Mouse (Mus musculus): Measurements from ENCODE around the gene Galnt10. TPM values are rescaled to one million over a fixed set of nuclear protein-coding genes. Genes with fewer than 3 reads are reported as not detected.

Galnt10 gene
- polyA plus RNA-seq, 1 experiment from 2014 or later: 31.4 TPM

- WGBS: 3% methylated on average over 53 of the region's 53 CpGs
- no peak for ATAC-seq (ENCODE audit: insufficient number of reproducible peaks, insufficient read depth, low FRiP score, low TSS enrichment, low read depth)
- Histone ChIP-seq H3K9ac (replicated peaks) (peak overlapping the region; percentile 44; the same call in 1 of the 2 replicates), H3K27ac (no peak overlapping the region), H3K4me2 (peak overlapping the region; percentile 69), H3K9me3 (no peaks in the 10 kb centered on the region), H3K27me3 (peaks cover 78% of the 10 kb centered on the region), H3K36me3 (no peaks in the 10 kb centered on the region), H3K4me1 (replicated peaks) (peaks cover 76% of the 10 kb centered on the region), H3K4me3 (replicated peaks) (peak overlapping the region; percentile 39)
Observed at GRCm38 (mm10) chr11:57828955-57829870, 184.0 kb downstream of the Galnt10 start.

GRCm38 (mm10) chr11:57829871-57830775, 184.9 kb downstream of the Galnt10 start:
- H3K9me3 ChIP-seq: no peaks in the 10 kb centered on the region
- H3K4me3 ChIP-seq (replicated peaks): peak overlapping the region; percentile 39
- peaks cover 86% of the 10 kb centered on the region for H3K27me3 ChIP-seq
- H3K36me3 ChIP-seq: no peaks in the 10 kb centered on the region
- H3K27ac ChIP-seq: no peak overlapping the region
- no peak for ATAC-seq (ENCODE audit: insufficient number of reproducible peaks, insufficient read depth, low FRiP score, low TSS enrichment, low read depth)
- peak overlapping the region; percentile 69 for H3K4me2 ChIP-seq
- 19% methylated on average over 17 of the region's 17 CpGs for WGBS
- H3K4me1 ChIP-seq (replicated peaks): peaks cover 70% of the 10 kb centered on the region
- H3K9ac ChIP-seq (replicated peaks): peak overlapping the region; percentile 44; the same call in 1 of the 2 replicates

DNA sequence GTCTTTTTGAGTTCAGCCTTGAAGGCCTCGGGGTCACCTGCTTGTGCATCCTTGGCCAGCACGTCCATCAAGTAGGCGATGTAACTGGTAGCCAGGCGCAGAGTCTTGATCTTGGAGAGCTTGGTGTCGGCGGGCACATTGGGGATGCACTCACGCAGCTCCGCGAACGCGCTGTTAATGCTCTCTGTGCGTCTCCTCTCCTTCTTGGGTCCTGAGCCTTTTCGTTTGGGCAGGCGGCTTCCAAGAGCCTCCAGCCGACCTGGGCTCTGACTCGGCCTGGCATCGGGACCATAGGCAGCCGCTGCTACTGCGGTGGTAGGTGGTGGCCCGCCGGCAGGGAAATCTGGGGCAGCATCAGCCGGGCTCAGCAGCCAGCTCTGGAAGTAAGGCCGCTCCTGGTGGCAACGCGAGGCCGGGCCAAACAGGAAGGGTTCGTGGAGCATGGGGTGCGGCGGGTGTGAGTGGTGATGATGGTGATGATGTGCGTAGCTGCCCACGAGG, 186.1 kb downstream of the Galnt10 start:
- H3K4me3 ChIP-seq (replicated peaks): peak overlapping the region; percentile 39
- peaks cover 68% of the 10 kb centered on the region for H3K4me1 ChIP-seq (replicated peaks)
- ATAC-seq (ENCODE audit: insufficient number of reproducible peaks, insufficient read depth, low FRiP score, low TSS enrichment, low read depth): no peak
- H3K27ac ChIP-seq: no peak overlapping the region
- H3K27me3 ChIP-seq: peaks cover 95% of the 10 kb centered on the region
- no peaks in the 10 kb centered on the region for H3K36me3 ChIP-seq
- peak overlapping the region; percentile 69 for H3K4me2 ChIP-seq
- WGBS: 3% methylated on average over 31 of the region's 31 CpGs
- no peaks in the 10 kb centered on the region for H3K9me3 ChIP-seq
- peak overlapping the region; percentile 47 for H3K9ac ChIP-seq (replicated peaks)

GRCm38 (mm10) chr11:57831861-57832260, 186.6 kb downstream of the Galnt10 start:
- no peak for ATAC-seq (ENCODE audit: insufficient number of reproducible peaks, insufficient read depth, low FRiP score, low TSS enrichment, low read depth)
- Histone ChIP-seq H3K9me3 (no peaks in the 10 kb centered on the region), H3K27me3 (peaks cover 96% of the 10 kb centered on the region), H3K27ac (no peak overlapping the region), H3K4me1 (replicated peaks) (peaks cover 72% of the 10 kb centered on the region), H3K4me3 (replicated peaks) (peak overlapping the region; percentile 39), H3K4me2 (peak overlapping the region; percentile 69), H3K9ac (replicated peaks) (no peak overlapping the region), H3K36me3 (no peaks in the 10 kb centered on the region)
- WGBS: 6% methylated on average over 16 of the region's 16 CpGs

GRCm38 (mm10) chr11:57832552-57833201, 187.4 kb downstream of the Galnt10 start, which contains the start of gene Hand1:
TSS of gene Hand1 (minus strand) at chr11:57832818.
- Histone ChIP-seq H3K36me3 (no peaks in the 10 kb centered on the region), H3K9me3 (no peaks in the 10 kb centered on the region), H3K4me1 (replicated peaks) (peaks cover 73% of the 10 kb centered on the region), H3K27me3 (peaks cover 96% of the 10 kb centered on the region), H3K4me3 (replicated peaks) (peak within 1 kb of the TSS; percentile 39), H3K4me2 (peak within 1 kb of the TSS; percentile 69), H3K27ac (no peak within 1 kb of the TSS), H3K9ac (replicated peaks) (no peak within 1 kb of the TSS)
- ATAC-seq (ENCODE audit: insufficient number of reproducible peaks, insufficient read depth, low FRiP score, low TSS enrichment, low read depth): no peak
- WGBS: 4% methylated on average over 23 of the region's 23 CpGs

GRCm38 (mm10) chr11:57833296-57833977, 188.2 kb downstream of the Galnt10 start:
- peak overlapping the region; percentile 69 for H3K4me2 ChIP-seq
- H3K4me3 ChIP-seq (replicated peaks): peak overlapping the region; percentile 13; the same call in 1 of the 2 replicates
- H3K27ac ChIP-seq: no peak overlapping the region
- H3K4me1 ChIP-seq (replicated peaks): peaks cover 73% of the 10 kb centered on the region
- no peak for ATAC-seq (ENCODE audit: insufficient number of reproducible peaks, insufficient read depth, low FRiP score, low TSS enrichment, low read depth)
- peaks cover 97% of the 10 kb centered on the region for H3K27me3 ChIP-seq
- 3% methylated on average over 30 of the region's 30 CpGs for WGBS
- H3K9ac ChIP-seq (replicated peaks): no peak overlapping the region
- no peaks in the 10 kb centered on the region for H3K36me3 ChIP-seq
- H3K9me3 ChIP-seq: no peaks in the 10 kb centered on the region

- H3K4me3 ChIP-seq (replicated peaks): 0 out of 2 replicates have a peak overlapping the region, but pooled peaks have one; percentile 13
- 21% methylated on average over 6 of the region's 6 CpGs for WGBS
- H3K4me1 ChIP-seq (replicated peaks): peaks cover 68% of the 10 kb centered on the region
- peak overlapping the region; percentile 69 for H3K4me2 ChIP-seq
- H3K27me3 ChIP-seq: peaks cover 98% of the 10 kb centered on the region
- no peaks in the 10 kb centered on the region for H3K36me3 ChIP-seq
- no peak for ATAC-seq (ENCODE audit: insufficient number of reproducible peaks, insufficient read depth, low FRiP score, low TSS enrichment, low read depth)
- no peak overlapping the region for H3K27ac ChIP-seq
- no peak overlapping the region for H3K9ac ChIP-seq (replicated peaks)
- no peaks in the 10 kb centered on the region for H3K9me3 ChIP-seq
Observed at GRCm38 (mm10) chr11:57834031-57834430, 188.8 kb downstream of the Galnt10 start.

DNA sequence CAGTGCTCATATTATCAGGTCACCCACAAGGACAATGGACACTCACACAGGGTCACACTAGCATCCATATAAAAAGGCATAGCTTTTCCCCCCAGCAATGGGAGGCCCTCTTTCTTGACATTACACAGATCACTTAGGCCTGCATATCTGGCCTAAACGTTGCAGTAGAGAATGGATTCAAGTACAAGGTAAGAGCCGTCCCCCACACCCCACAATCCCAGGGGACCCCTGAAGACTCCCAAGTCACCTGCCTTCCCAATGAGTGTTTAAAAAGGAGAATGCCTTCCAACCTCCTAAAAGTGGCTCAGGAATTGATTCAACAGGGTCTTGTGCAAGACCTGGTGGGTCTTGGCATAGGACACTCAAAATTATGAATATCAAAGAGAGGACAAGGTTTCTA, 190.1 kb downstream of the Galnt10 start:
- no peak overlapping the region for H3K27ac ChIP-seq
- no peak for ATAC-seq (ENCODE audit: insufficient number of reproducible peaks, insufficient read depth, low FRiP score, low TSS enrichment, low read depth)
- peaks cover 98% of the 10 kb centered on the region for H3K27me3 ChIP-seq
- H3K4me2 ChIP-seq: no peak overlapping the region
- 14% methylated on average over 2 of the region's 2 CpGs for WGBS
- H3K4me3 ChIP-seq (replicated peaks): no peak overlapping the region
- no peak overlapping the region for H3K9ac ChIP-seq (replicated peaks)
- no peaks in the 10 kb centered on the region for H3K9me3 ChIP-seq
- H3K36me3 ChIP-seq: no peaks in the 10 kb centered on the region
- peaks cover 55% of the 10 kb centered on the region for H3K4me1 ChIP-seq (replicated peaks)

DNA sequence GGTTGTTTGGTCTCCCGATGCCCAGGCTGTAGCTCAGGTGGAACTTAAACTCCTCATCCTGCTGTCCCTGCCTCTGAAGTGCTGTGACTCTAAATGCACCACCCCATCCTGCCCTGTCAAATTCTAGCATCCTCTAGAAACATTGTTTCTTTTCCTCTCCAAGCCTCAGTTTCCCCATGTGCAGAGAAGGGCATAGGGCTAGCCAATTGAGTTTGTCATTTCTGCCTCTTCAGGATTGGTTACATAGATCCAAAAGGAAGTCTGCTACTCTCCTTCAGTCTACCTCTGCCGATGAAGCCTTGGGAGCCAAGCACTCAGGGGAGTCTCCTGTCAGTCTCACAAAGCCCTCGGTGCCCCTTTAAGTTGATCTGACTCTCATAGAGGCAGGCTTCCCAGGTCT, 190.7 kb downstream of the Galnt10 start:
- H3K4me1 ChIP-seq (replicated peaks): peaks cover 57% of the 10 kb centered on the region
- no peak for ATAC-seq (ENCODE audit: insufficient number of reproducible peaks, insufficient read depth, low FRiP score, low TSS enrichment, low read depth)
- no peak overlapping the region for H3K4me3 ChIP-seq (replicated peaks)
- no peaks in the 10 kb centered on the region for H3K36me3 ChIP-seq
- WGBS: 7% methylated on average over 3 of the region's 3 CpGs
- H3K9me3 ChIP-seq: no peaks in the 10 kb centered on the region
- no peak overlapping the region for H3K4me2 ChIP-seq
- H3K27ac ChIP-seq: no peak overlapping the region
- peaks cover 98% of the 10 kb centered on the region for H3K27me3 ChIP-seq
- no peak overlapping the region for H3K9ac ChIP-seq (replicated peaks)

- WGBS: 5% methylated on average over 9 of the region's 9 CpGs
- Histone ChIP-seq H3K27ac (no peak overlapping the region), H3K4me3 (replicated peaks) (peak overlapping the region; percentile 8)
Observed at GRCm38 (mm10) chr11:57836401-57836800, 191.2 kb downstream of the Galnt10 start.

More at GRCm38 (mm10) chr11:57836401-57836800, 191.2 kb downstream of the Galnt10 start:
- Histone ChIP-seq H3K9ac (replicated peaks) (no peak overlapping the region), H3K36me3 (no peaks in the 10 kb centered on the region), H3K4me1 (replicated peaks) (peaks cover 57% of the 10 kb centered on the region), H3K27me3 (peaks cover 98% of the 10 kb centered on the region), H3K9me3 (no peaks in the 10 kb centered on the region), H3K4me2 (peak overlapping the region; percentile 49)
- ATAC-seq (ENCODE audit: insufficient number of reproducible peaks, insufficient read depth, low FRiP score, low TSS enrichment, low read depth): no peak
